Comparison of ENCODE assay signal across 16 mouse cellular contexts in the genomic region with DNA sequence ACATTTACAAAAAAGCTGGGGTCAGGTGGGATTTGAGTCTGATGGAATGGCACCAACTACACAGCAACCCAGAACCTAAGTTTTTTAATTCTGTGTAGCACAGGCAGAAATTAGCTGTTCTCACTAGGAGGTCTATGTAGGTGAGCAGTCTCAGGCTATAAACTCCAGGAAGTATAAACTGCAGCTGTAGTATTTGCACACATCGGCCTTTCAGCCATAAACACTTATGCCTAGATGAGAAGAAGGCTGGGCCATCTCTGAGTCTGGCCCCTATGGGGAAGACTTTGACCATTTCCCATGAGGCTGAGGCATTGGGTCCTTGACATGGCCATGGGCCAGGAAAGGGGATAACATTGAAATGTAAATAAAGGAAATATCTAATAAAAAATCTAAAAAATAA.
"Had no signal": no experiment of that assay in that cellular context is flagged by ENCODE, and none has a peak within 500 bp of the region (broad histone marks: within the 10 kb centered on the region; RNA-seq: fewer than 3 reads in every experiment).

No protein-coding gene starts in this region.

- H3K4me1 ChIP-seq: neural tube, embryonic 13.5 days; neural tube, embryonic 15.5 days; stomach, embryonic 15.5 days had no signal

- H3K9ac ChIP-seq: neural tube, embryonic 13.5 days; neural tube, embryonic 15.5 days; stomach, embryonic 15.5 days had no signal

- H3K9me3 ChIP-seq: neural tube, embryonic 13.5 days; neural tube, embryonic 15.5 days; stomach, embryonic 15.5 days had no signal

- H3K4me2 ChIP-seq: neural tube, embryonic 13.5 days; neural tube, embryonic 15.5 days; stomach, embryonic 15.5 days had no signal

- H3K27me3 ChIP-seq: neural tube, embryonic 13.5 days; neural tube, embryonic 15.5 days; stomach, embryonic 15.5 days had no signal

- DNase-seq: retina, postnatal 1 day; right cerebral cortex, adult 18-20 months; right cerebral cortex, postnatal 14 days; right cerebral cortex, postnatal 25 days; right cerebral cortex, postnatal 4 days; spleen, adult 18-20 months; thymus, adult 18-20 months; thymus, adult 2 months; thymus, postnatal 14 days; thymus, postnatal 25 days; thymus, postnatal 36 days; thymus, postnatal 4 days had no signal

- H3K27ac ChIP-seq: neural tube, embryonic 13.5 days; neural tube, embryonic 15.5 days; stomach, embryonic 15.5 days; stomach, postnatal 0 days had no signal

- H3K4me3 ChIP-seq: neural tube, embryonic 13.5 days; neural tube, embryonic 15.5 days; stomach, embryonic 15.5 days had no signal

- H3K36me3 ChIP-seq: neural tube, embryonic 13.5 days; neural tube, embryonic 15.5 days; stomach, embryonic 15.5 days had no signal
